Comparison of ENCODE assay signal across 8 mouse cellular contexts in genomic region chr4:32656146-32656904, GRCm38 (mm10). TPM values are rescaled to one million over a fixed set of nuclear protein-coding genes. Genes with fewer than 3 reads are reported as not detected.
A peak's percentile ranks its signal among the peaks of the same experiment; 100 is the strongest.
DNase-seq lines count a peak whose midpoint lies in the region; ATAC-seq and TF ChIP-seq lines count a peak whose summit lies in the region.

No protein-coding gene starts in this region.

- peak overlapping the region; percentile 70 for H3K4me3 ChIP-seq in kidney, adult 2 months (ENCODE audit: insufficient read depth, low read depth, low read length)
- H3K4me3 ChIP-seq in E14TG2a.4 (replicated peaks; ENCODE audit: low read length) = peak overlapping the region; percentile 99
- peak overlapping the region; percentile 97 for H3K4me3 ChIP-seq in embryonic facial prominence, embryonic 10.5 days
- H3K4me3 ChIP-seq in hindbrain, embryonic 15.5 days = peak overlapping the region; percentile 92
- peak overlapping the region; percentile 92 for H3K4me3 ChIP-seq in midbrain, embryonic 15.5 days

- no peaks in the 10 kb centered on the region; the same call in 1 of the 2 replicates for H3K36me3 ChIP-seq in kidney, adult 2 months (ENCODE audit: control insufficient read depth, insufficient read depth, low read length)
- peaks cover 49% of the 10 kb centered on the region for H3K36me3 ChIP-seq in E14TG2a.4 (ENCODE audit: insufficient read depth, low read length)
- peaks cover 52% of the 10 kb centered on the region for H3K36me3 ChIP-seq in embryonic facial prominence, embryonic 10.5 days (replicated peaks)
- H3K36me3 ChIP-seq in hindbrain, embryonic 15.5 days = peaks cover 7% of the 10 kb centered on the region; the same call in 1 of the 2 replicates
- peaks cover 12% of the 10 kb centered on the region; the same call in 1 of the 2 replicates for H3K36me3 ChIP-seq in midbrain, embryonic 15.5 days (replicated peaks)

- 51% methylated on average over 11 of the region's 11 CpGs for WGBS in kidney, adult 2 months
- WGBS in embryonic facial prominence, embryonic 10.5 days = 51% methylated on average over 11 of the region's 11 CpGs
- WGBS in hindbrain, embryonic 15.5 days = 57% methylated on average over 11 of the region's 11 CpGs
- 57% methylated on average over 11 of the region's 11 CpGs for WGBS in midbrain, embryonic 15.5 days

- H3K9ac ChIP-seq in hindbrain, embryonic 15.5 days = peak overlapping the region; percentile 45
- H3K9ac ChIP-seq in midbrain, embryonic 15.5 days = peak overlapping the region; percentile 43

- H3K27me3 ChIP-seq in kidney, adult 2 months (replicated peaks; ENCODE audit: control insufficient read depth, insufficient read depth, low read length) = no peaks in the 10 kb centered on the region
- no peaks in the 10 kb centered on the region for H3K27me3 ChIP-seq in E14TG2a.4 (ENCODE audit: insufficient read depth, low read length)
- no peaks in the 10 kb centered on the region for H3K27me3 ChIP-seq in embryonic facial prominence, embryonic 10.5 days (replicated peaks; ENCODE audit: low read depth, poor library complexity, severe bottlenecking)
- H3K27me3 ChIP-seq in hindbrain, embryonic 15.5 days = no peaks in the 10 kb centered on the region
- H3K27me3 ChIP-seq in midbrain, embryonic 15.5 days (replicated peaks) = no peaks in the 10 kb centered on the region

- DNase-seq in kidney, adult 2 months = no peak
- DNase-seq in kidney, postnatal 25 days = no peak
- DNase-seq in embryonic facial prominence, embryonic 10.5 days (ENCODE audit: low spot score) = no peak
- no peak for DNase-seq in ovary, postnatal 36 days (ENCODE audit: low spot score)
- no peak for DNase-seq in frontal cortex, postnatal 25 days (ENCODE audit: low spot score in 2 of 2)

- no peak for TF ChIP-seq POLR2A in kidney, adult 2 months (IDR thresholded peaks at IDR 0.05; ENCODE audit: low read depth, low read length)

- peak overlapping the region; percentile 66 for H3K4me2 ChIP-seq in hindbrain, embryonic 15.5 days
- H3K4me2 ChIP-seq in midbrain, embryonic 15.5 days = peak overlapping the region; percentile 72

- H3K9me3 ChIP-seq in E14TG2a.4 (ENCODE audit: low read length) = no peaks in the 10 kb centered on the region
- no peaks in the 10 kb centered on the region for H3K9me3 ChIP-seq in embryonic facial prominence, embryonic 10.5 days
- no peaks in the 10 kb centered on the region for H3K9me3 ChIP-seq in hindbrain, embryonic 15.5 days
- H3K9me3 ChIP-seq in midbrain, embryonic 15.5 days = no peaks in the 10 kb centered on the region

- ATAC-seq in hindbrain, embryonic 15.5 days (ENCODE audit: low FRiP score, low read depth) = peak; percentile 40; the same call in 1 of the 2 replicates
- ATAC-seq in midbrain, embryonic 15.5 days (replicated peaks) = peak; percentile 55

- no peaks in the 10 kb centered on the region for H3K4me1 ChIP-seq in kidney, adult 2 months (ENCODE audit: control insufficient read depth, insufficient read depth, low read length)
- H3K4me1 ChIP-seq in E14TG2a.4 (replicated peaks; ENCODE audit: low read depth, low read length) = peaks cover 54% of the 10 kb centered on the region
- H3K4me1 ChIP-seq in embryonic facial prominence, embryonic 10.5 days = peaks cover 14% of the 10 kb centered on the region
- H3K4me1 ChIP-seq in hindbrain, embryonic 15.5 days (replicated peaks) = peaks cover 21% of the 10 kb centered on the region
- peaks cover 21% of the 10 kb centered on the region for H3K4me1 ChIP-seq in midbrain, embryonic 15.5 days

- TF ChIP-seq CTCF in kidney, adult 2 months (conservative IDR thresholded peaks at IDR 0.05; ENCODE audit: insufficient read depth, insufficient read length, low read depth, low read length) = no peak
- peak; percentile 26; the same call in 1 of the 2 replicates for TF ChIP-seq CTCF in E14TG2a.4 (conservative IDR thresholded peaks at IDR 0.05; ENCODE audit: low read length)

- H3K27ac ChIP-seq in kidney, adult 2 months (ENCODE audit: insufficient read depth, low read depth, low read length) = peak overlapping the region; percentile 84
- H3K27ac ChIP-seq in embryonic facial prominence, embryonic 10.5 days (replicated peaks) = peak overlapping the region; percentile 86
- H3K27ac ChIP-seq in hindbrain, embryonic 15.5 days (replicated peaks) = peak overlapping the region; percentile 87
- H3K27ac ChIP-seq in midbrain, embryonic 15.5 days = peak overlapping the region; percentile 85

RNA-seq across cellular contexts. Expression of gene Mdn1, which starts 0.6 kb away (rescaled TPM):
- 5.8 and 6.5 TPM in 2 replicates for polyA plus RNA-seq in kidney, adult 2 months (2012; rRNA removed)
- 22.4 and 23.3 TPM in 2 replicates for polyA plus RNA-seq in embryonic facial prominence, embryonic 10.5 days (2016; fragmentation: Nextera tagmentation; extraction: Ambion mirVana)
- 15.6 and 17.4 TPM in 2 replicates for polyA plus RNA-seq in hindbrain, embryonic 15.5 days (2015; fragmentation: Nextera tagmentation; extraction: Ambion mirVana)
- polyA plus RNA-seq in midbrain, embryonic 15.5 days (2015; fragmentation: Nextera tagmentation; extraction: Ambion mirVana) = 15.8 and 21.3 TPM in 2 replicates

RNA-seq across cellular contexts. Expression of gene Casp8ap2, which starts 41.1 kb away (rescaled TPM):
- 1.2 and 3.8 TPM in 2 replicates for polyA plus RNA-seq in kidney, adult 2 months (2012; rRNA removed)
- 76.8 TPM in 2 replicates for polyA plus RNA-seq in embryonic facial prominence, embryonic 10.5 days (2016; fragmentation: Nextera tagmentation; extraction: Ambion mirVana)
- 44.1 and 44.2 TPM in 2 replicates for polyA plus RNA-seq in hindbrain, embryonic 15.5 days (2015; fragmentation: Nextera tagmentation; extraction: Ambion mirVana)
- polyA plus RNA-seq in midbrain, embryonic 15.5 days (2015; fragmentation: Nextera tagmentation; extraction: Ambion mirVana) = 43.2 and 45.2 TPM in 2 replicates

RNA-seq across cellular contexts. Expression of gene Gja10, which starts 53.8 kb away (rescaled TPM):
- polyA plus RNA-seq in kidney, adult 2 months (2012; rRNA removed) = 0.03 TPM in 1 of 2 replicates, not detected in the other
- polyA plus RNA-seq in embryonic facial prominence, embryonic 10.5 days (2016; fragmentation: Nextera tagmentation; extraction: Ambion mirVana) = 0.07 and 0.16 TPM in 2 replicates
- polyA plus RNA-seq in hindbrain, embryonic 15.5 days (2015; fragmentation: Nextera tagmentation; extraction: Ambion mirVana) = 0.21 TPM in 1 of 2 replicates, not detected in the other
- polyA plus RNA-seq in midbrain, embryonic 15.5 days (2015; fragmentation: Nextera tagmentation; extraction: Ambion mirVana) = 0.11 TPM in 1 of 2 replicates, not detected in the other
